Mouse (Mus musculus): ENCODE results near the gene Mcidas. TPM values are rescaled to one million over a fixed set of nuclear protein-coding genes. Genes with fewer than 3 reads are reported as not detected.

Mcidas gene
- polyA plus RNA-seq (2016; fragmentation: Nextera tagmentation; extraction: Ambion mirVana) = 0.24 and 0.26 TPM in 2 replicates

GRCm38 (mm10) chr13:112993531-112994152 lies at the start of gene Mcidas:
Mcidas (plus strand) TSS chr13:112993845.
- Histone ChIP-seq H3K4me2 (replicated peaks) (peak within 1 kb of the TSS; percentile 69), H3K27me3 (peaks cover 95% of the 10 kb centered on the region), H3K4me1 (peaks cover 24% of the 10 kb centered on the region), H3K9me3 (no peaks in the 10 kb centered on the region), H3K4me3 (peak within 1 kb of the TSS; percentile 39), H3K9ac (peak within 1 kb of the TSS; percentile 36), H3K27ac (no peak within 1 kb of the TSS), H3K36me3 (no peaks in the 10 kb centered on the region)
- WGBS = 1% methylated on average over 63 of the region's 63 CpGs
- no peak; the same call in 1 of the 2 replicates for ATAC-seq (ENCODE audit: insufficient number of reproducible peaks, insufficient read depth, low FRiP score, low TSS enrichment)

GRCm38 (mm10) chr13:112945312-112945711 lies 48.3 kb upstream of the Mcidas start:
- no peaks in the 10 kb centered on the region for H3K27me3 ChIP-seq
- no peak for ATAC-seq (ENCODE audit: insufficient number of reproducible peaks, insufficient read depth, low FRiP score, low TSS enrichment)
- H3K9me3 ChIP-seq = no peaks in the 10 kb centered on the region
- peaks cover 71% of the 10 kb centered on the region for H3K36me3 ChIP-seq
- 96% methylated on average over 9 of the region's 9 CpGs for WGBS
- no peak overlapping the region for H3K27ac ChIP-seq
- no peak overlapping the region for H3K4me3 ChIP-seq
- no peaks in the 10 kb centered on the region for H3K4me1 ChIP-seq
- H3K4me2 ChIP-seq (replicated peaks) = no peak overlapping the region
- H3K9ac ChIP-seq = no peak overlapping the region

- Histone ChIP-seq H3K9ac (no peak overlapping the region), H3K27ac (no peak overlapping the region), H3K9me3 (no peaks in the 10 kb centered on the region), H3K36me3 (peaks cover 76% of the 10 kb centered on the region), H3K4me1 (no peaks in the 10 kb centered on the region), H3K4me2 (replicated peaks) (no peak overlapping the region), H3K27me3 (no peaks in the 10 kb centered on the region), H3K4me3 (no peak overlapping the region)
- ATAC-seq (ENCODE audit: insufficient number of reproducible peaks, insufficient read depth, low FRiP score, low TSS enrichment) = no peak
- WGBS = 90% methylated on average over 6 of the region's 6 CpGs
Measured at GRCm38 (mm10) chr13:112945900-112946299, 47.7 kb upstream of the Mcidas start.

- WGBS = 91% methylated on average over 8 of the region's 8 CpGs
- ATAC-seq (ENCODE audit: insufficient number of reproducible peaks, insufficient read depth, low FRiP score, low TSS enrichment) = no peak
- Histone ChIP-seq H3K36me3 (peaks cover 74% of the 10 kb centered on the region), H3K4me3 (no peak overlapping the region), H3K4me2 (replicated peaks) (no peak overlapping the region), H3K9me3 (no peaks in the 10 kb centered on the region), H3K27ac (no peak overlapping the region), H3K27me3 (no peaks in the 10 kb centered on the region), H3K4me1 (no peaks in the 10 kb centered on the region), H3K9ac (no peak overlapping the region)
Measured at GRCm38 (mm10) chr13:112954067-112954466, 39.6 kb upstream of the Mcidas start.

GRCm38 (mm10) chr13:112963081-112963480 lies 30.6 kb upstream of the Mcidas start:
- H3K4me3 ChIP-seq = no peak overlapping the region
- H3K27ac ChIP-seq = no peak overlapping the region
- 80% methylated on average over 5 of the region's 5 CpGs for WGBS
- H3K9ac ChIP-seq = no peak overlapping the region
- ATAC-seq (ENCODE audit: insufficient number of reproducible peaks, insufficient read depth, low FRiP score, low TSS enrichment) = no peak
- H3K9me3 ChIP-seq = no peaks in the 10 kb centered on the region
- no peak overlapping the region for H3K4me2 ChIP-seq (replicated peaks)
- H3K4me1 ChIP-seq = no peaks in the 10 kb centered on the region
- peaks cover 55% of the 10 kb centered on the region for H3K36me3 ChIP-seq
- H3K27me3 ChIP-seq = no peaks in the 10 kb centered on the region

GRCm38 (mm10) chr13:112964421-112964820 lies 29.2 kb upstream of the Mcidas start:
- no peak for ATAC-seq (ENCODE audit: insufficient number of reproducible peaks, insufficient read depth, low FRiP score, low TSS enrichment)
- Histone ChIP-seq H3K4me2 (replicated peaks) (no peak overlapping the region), H3K4me3 (no peak overlapping the region), H3K9ac (no peak overlapping the region), H3K4me1 (no peaks in the 10 kb centered on the region), H3K36me3 (peaks cover 58% of the 10 kb centered on the region), H3K9me3 (no peaks in the 10 kb centered on the region), H3K27ac (no peak overlapping the region), H3K27me3 (no peaks in the 10 kb centered on the region)
- 93% methylated on average over 12 of the region's 12 CpGs for WGBS

GRCm38 (mm10) chr13:112967267-112967666 lies 26.4 kb upstream of the Mcidas start:
- ATAC-seq (ENCODE audit: insufficient number of reproducible peaks, insufficient read depth, low FRiP score, low TSS enrichment) = no peak
- 91% methylated on average over 5 of the region's 5 CpGs for WGBS

GRCm38 (mm10) chr13:112976720-112977119 lies 16.9 kb upstream of the Mcidas start:
- no peak overlapping the region for H3K27ac ChIP-seq
- no peaks in the 10 kb centered on the region for H3K36me3 ChIP-seq
- no peak for ATAC-seq (ENCODE audit: insufficient number of reproducible peaks, insufficient read depth, low FRiP score, low TSS enrichment)
- WGBS = 42% methylated on average over 10 of the region's 10 CpGs
- H3K4me2 ChIP-seq (replicated peaks) = peak overlapping the region; percentile 24; the same call in 1 of the 2 replicates
- H3K4me1 ChIP-seq = no peaks in the 10 kb centered on the region
- H3K4me3 ChIP-seq = no peak overlapping the region
- peaks cover 3% of the 10 kb centered on the region; the same call in 1 of the 2 replicates for H3K27me3 ChIP-seq
- no peak overlapping the region for H3K9ac ChIP-seq
- no peaks in the 10 kb centered on the region for H3K9me3 ChIP-seq

More at GRCm38 (mm10) chr13:112967267-112967666, 26.4 kb upstream of the Mcidas start:
- Histone ChIP-seq H3K4me3 (no peak overlapping the region), H3K27ac (no peak overlapping the region), H3K9me3 (no peaks in the 10 kb centered on the region), H3K4me1 (no peaks in the 10 kb centered on the region), H3K27me3 (no peaks in the 10 kb centered on the region), H3K4me2 (replicated peaks) (no peak overlapping the region), H3K9ac (no peak overlapping the region), H3K36me3 (peaks cover 45% of the 10 kb centered on the region)

- H3K27me3 ChIP-seq = peaks cover 58% of the 10 kb centered on the region
- no peaks in the 10 kb centered on the region for H3K9me3 ChIP-seq
- 4% methylated on average over 18 of the region's 18 CpGs for WGBS
- H3K4me1 ChIP-seq = peaks cover 25% of the 10 kb centered on the region
- no peaks in the 10 kb centered on the region for H3K36me3 ChIP-seq
- H3K9ac ChIP-seq = no peak overlapping the region
- no peak overlapping the region for H3K4me3 ChIP-seq
- ATAC-seq (ENCODE audit: insufficient number of reproducible peaks, insufficient read depth, low FRiP score, low TSS enrichment) = no peak
- peak overlapping the region; percentile 96 for H3K4me2 ChIP-seq (replicated peaks)
- H3K27ac ChIP-seq = no peak overlapping the region
Measured at GRCm38 (mm10) chr13:112985605-112986450, 7.8 kb upstream of the Mcidas start.

- Histone ChIP-seq H3K9me3 (no peaks in the 10 kb centered on the region), H3K9ac (no peak overlapping the region), H3K4me2 (replicated peaks) (peak overlapping the region; percentile 96), H3K27me3 (peaks cover 65% of the 10 kb centered on the region), H3K36me3 (no peaks in the 10 kb centered on the region), H3K4me3 (peak overlapping the region; percentile 50; the same call in 1 of the 2 replicates), H3K27ac (no peak overlapping the region), H3K4me1 (peaks cover 25% of the 10 kb centered on the region)
- under 1% methylated on average over 17 of the region's 17 CpGs for WGBS
- no peak for ATAC-seq (ENCODE audit: insufficient number of reproducible peaks, insufficient read depth, low FRiP score, low TSS enrichment)
Measured at GRCm38 (mm10) chr13:112986451-112986950, 7.1 kb upstream of the Mcidas start.

- H3K4me1 ChIP-seq = peaks cover 25% of the 10 kb centered on the region
- no peak within 1 kb of the TSS for H3K27ac ChIP-seq
- H3K36me3 ChIP-seq = no peaks in the 10 kb centered on the region
Measured at GRCm38 (mm10) chr13:112987532-112987943, 6.1 kb upstream of the Mcidas start, which contains the start of gene Ccno. Ccno (plus strand) TSS chr13:112987802.

More at GRCm38 (mm10) chr13:112987532-112987943, 6.1 kb upstream of the Mcidas start, which contains the start of gene Ccno:
- peaks cover 73% of the 10 kb centered on the region for H3K27me3 ChIP-seq
- H3K9ac ChIP-seq = peak within 1 kb of the TSS; percentile 48
- no peaks in the 10 kb centered on the region for H3K9me3 ChIP-seq
- WGBS = under 1% methylated on average over 47 of the region's 47 CpGs
- ATAC-seq (ENCODE audit: insufficient number of reproducible peaks, insufficient read depth, low FRiP score, low TSS enrichment) = peak; percentile 97
- peak within 1 kb of the TSS; percentile 96 for H3K4me2 ChIP-seq (replicated peaks)
- peak within 1 kb of the TSS; percentile 50 for H3K4me3 ChIP-seq

All from embryonic facial prominence, embryonic 12.5 days (tissue).